Mouse (Mus musculus) thymus, adult 2 months (tissue): Measurements from ENCODE around the gene Pold2. TPM values are rescaled to one million over a fixed set of nuclear protein-coding genes. Genes with fewer than 3 reads are reported as not detected.

ENCODE experiments used
- DNase-seq: peaks from one replicate; pipeline ENCODE4 v3.0.0; 2021
- H3K27ac ChIP-seq: fragments of 200-500 bp; 2 replicates; pipeline ENCODE4 v1.5.1; 2012; ENCODE audit warnings: low read length, control low read depth; ENCODE audit not compliant: control insufficient read depth, insufficient read depth
- H3K27me3 ChIP-seq: fragments of 200-500 bp; 2 replicates; pipeline ENCODE4 v1.6.1; 2012; ENCODE audit warnings: mild to moderate bottlenecking, low read length, moderate library complexity, mixed read lengths; ENCODE audit not compliant: control insufficient read depth, insufficient read depth
- H3K36me3 ChIP-seq: fragments of 200-500 bp; 2 replicates; pipeline ENCODE4 v1.6.1; 2012; ENCODE audit warnings: mild to moderate bottlenecking, low read length, moderate library complexity; ENCODE audit not compliant: control insufficient read depth, insufficient read depth
- H3K4me1 ChIP-seq: fragments of 200-500 bp; replicated peaks from 2 replicates; pipeline ENCODE4 v1.6.1; 2012; ENCODE audit warnings: low read length; ENCODE audit not compliant: control insufficient read depth, insufficient read depth
- H3K4me3 ChIP-seq: fragments of 200-500 bp; 2 replicates; pipeline ENCODE4 v1.5.1; 2012; ENCODE audit warnings: mild to moderate bottlenecking, low read length, control low read depth, moderate library complexity; ENCODE audit not compliant: control insufficient read depth, insufficient read depth
- CTCF ChIP-seq: fragments of 200-500 bp; IDR thresholded peaks from 2 replicates; pipeline ENCODE4 v1.5.1; 2012; ENCODE audit warnings: mild to moderate bottlenecking, control low read depth, low read length, moderate library complexity, borderline replicate concordance; ENCODE audit not compliant: control insufficient read depth, poor library complexity, insufficient read depth; ENCODE audit errors: extremely low read depth
- POLR2A ChIP-seq: fragments of 200-500 bp; IDR thresholded peaks from 2 replicates; pipeline ENCODE4 v1.6.1; 2012; ENCODE audit warnings: mild to moderate bottlenecking, low read length, control low read depth, moderate library complexity; ENCODE audit not compliant: control insufficient read depth, poor library complexity, insufficient read depth; ENCODE audit errors: extremely low read depth
- WGBS: fragments of 180-500 bp; shearing (Covaris S2); methylation state at CpG from one replicate; pipeline ENCODE4 v1.1.7; 2018; 5-methylcytosine and 5-hydroxymethylcytosine counted together
- polyA plus RNA-seq: library from polyadenylated mRNA; depleted of rRNA; stranded (reverse); fragments of >200 nt; gene quantifications from 2 replicates; pipeline ENCODE4 v1.2.3, GENCODE M21; 2012

The Pold2 gene
- polyA plus RNA-seq, 1 experiment: 309 TPM

- H3K4me1 ChIP-seq: peaks cover 2% of the 10 kb centered on the region; the same call in 1 of the 2 replicates
- no peak overlapping the region for H3K4me3 ChIP-seq
- H3K27ac ChIP-seq: no peak overlapping the region
- peaks cover 2% of the 10 kb centered on the region for H3K27me3 ChIP-seq
- 100% methylated on average over 2 of the region's 2 CpGs for WGBS
- TF ChIP-seq CTCF: no peak
- TF ChIP-seq POLR2A: no peak
- DNase-seq: no peak
- H3K36me3 ChIP-seq: peaks cover 3% of the 10 kb centered on the region; the same call in 1 of the 2 replicates
Measured at GRCm38 (mm10) chr11:5867196-5867595, 10.9 kb downstream of the Pold2 start.

GRCm38 (mm10) chr11:5862394-5863105 is 15.5 kb downstream of the Pold2 start:
- TF ChIP-seq POLR2A (no peak), CTCF (no peak)
- DNase-seq: no peak
- peaks cover 12% of the 10 kb centered on the region for H3K4me1 ChIP-seq
- H3K27me3 ChIP-seq: peaks cover 14% of the 10 kb centered on the region
- WGBS: 54% methylated on average over 15 of the region's 15 CpGs
- H3K27ac ChIP-seq: no peak overlapping the region
- H3K36me3 ChIP-seq: no peaks in the 10 kb centered on the region
- no peak overlapping the region for H3K4me3 ChIP-seq

GRCm38 (mm10) chr11:5861678-5862393 is 16.3 kb downstream of the Pold2 start, which contains the start of gene Aebp1:
Gene Aebp1, plus strand, starts transcription at chr11:5861947.
- peak; percentile 18 for DNase-seq
- no peak for TF ChIP-seq CTCF
- no peak for TF ChIP-seq POLR2A
- Histone ChIP-seq H3K4me3 (peak within 1 kb of the TSS; percentile 30), H3K27ac (no peak within 1 kb of the TSS), H3K4me1 (peaks cover 12% of the 10 kb centered on the region), H3K27me3 (peaks cover 14% of the 10 kb centered on the region), H3K36me3 (no peaks in the 10 kb centered on the region)
- WGBS: 5% methylated on average over 59 of the region's 59 CpGs

- 46% methylated on average over 6 of the region's 6 CpGs for WGBS
- TF ChIP-seq CTCF (no peak), POLR2A (no peak)
- no peak for DNase-seq
- Histone ChIP-seq H3K4me1 (peaks cover 12% of the 10 kb centered on the region), H3K27ac (no peak overlapping the region), H3K36me3 (no peaks in the 10 kb centered on the region), H3K4me3 (no peak overlapping the region), H3K27me3 (peaks cover 14% of the 10 kb centered on the region)
Measured at GRCm38 (mm10) chr11:5860639-5861038, 17.5 kb downstream of the Pold2 start.

GRCm38 (mm10) chr11:5859883-5860550 is 18.1 kb downstream of the Pold2 start:
- H3K36me3 ChIP-seq: no peaks in the 10 kb centered on the region
- peaks cover 14% of the 10 kb centered on the region for H3K27me3 ChIP-seq
- peaks cover 12% of the 10 kb centered on the region for H3K4me1 ChIP-seq
- H3K27ac ChIP-seq: no peak overlapping the region
- no peak for DNase-seq
- WGBS: 94% methylated on average over 13 of the region's 13 CpGs
- no peak for TF ChIP-seq POLR2A
- TF ChIP-seq CTCF: no peak
- no peak overlapping the region for H3K4me3 ChIP-seq

- Histone ChIP-seq H3K27ac (no peak overlapping the region), H3K36me3 (no peaks in the 10 kb centered on the region), H3K4me3 (no peak overlapping the region), H3K4me1 (peaks cover 12% of the 10 kb centered on the region), H3K27me3 (peaks cover 14% of the 10 kb centered on the region)
- DNase-seq: no peak
- WGBS: 79% methylated on average over 1 of the region's 1 CpGs
- no peak for TF ChIP-seq POLR2A
- no peak for TF ChIP-seq CTCF
Measured at GRCm38 (mm10) chr11:5858723-5859122, 19.4 kb downstream of the Pold2 start.
